Mouse (Mus musculus) forebrain, embryonic 14.5 days (tissue): ENCODE measurements around the gene Snx29. TPM values are rescaled to one million over a fixed set of nuclear protein-coding genes. Genes with fewer than 3 reads are reported as not detected.

Source experiments
- ATAC-seq: fragments of 200-750 bp; cut with Nextera tagmentation; 2 replicates; pipeline ENCODE4 v1.8.0; 2017; ENCODE audit warnings: mild to moderate bottlenecking, moderate library complexity
- DNase-seq: peaks from one replicate; pipeline ENCODE4 v3.0.0-alpha.2; 2015; ENCODE audit warnings: low spot score
- H3K27ac ChIP-seq: fragments of 300-500 bp; sonication (generic); 2 replicates; pipeline ENCODE4 v1.5.1; 2014; ENCODE audit warnings: low read depth, mild to moderate bottlenecking, control low read depth, low read length, moderate library complexity
- H3K27me3 ChIP-seq: fragments of 300-500 bp; sonication (generic); replicated peaks from 2 replicates; pipeline ENCODE4 v1.6.1; 2014; ENCODE audit warnings: low read length, control low read depth, mixed read lengths; ENCODE audit not compliant: control insufficient read depth, insufficient read depth
- H3K36me3 ChIP-seq: fragments of 300-500 bp; sonication (generic); 2 replicates; pipeline ENCODE4 v1.6.1; 2014; ENCODE audit warnings: low read length, control low read depth; ENCODE audit not compliant: control insufficient read depth, insufficient read depth
- H3K4me1 ChIP-seq: fragments of 300-500 bp; sonication (generic); 2 replicates; pipeline ENCODE4 v1.6.1; 2014; ENCODE audit warnings: antibody characterized with exemption, low read length, control low read depth; ENCODE audit not compliant: control insufficient read depth, insufficient read depth
- H3K4me2 ChIP-seq: fragments of 300-500 bp; sonication (generic); 2 replicates; pipeline ENCODE4 v1.6.1; 2014; ENCODE audit warnings: mild to moderate bottlenecking, control low read depth, low read length
- H3K4me3 ChIP-seq: fragments of 300-500 bp; sonication (generic); 2 replicates; pipeline ENCODE4 v1.5.1; 2014; ENCODE audit warnings: low read depth, low read length, control low read depth
- H3K9ac ChIP-seq: fragments of 300-500 bp; sonication (generic); 2 replicates; pipeline ENCODE4 v1.6.1; 2014; ENCODE audit warnings: mild to moderate bottlenecking, low read length, control low read depth, moderate library complexity
- H3K9me3 ChIP-seq: fragments of 300-500 bp; sonication (generic); replicated peaks from 2 replicates; pipeline ENCODE4 v1.6.1; 2016; ENCODE audit warnings: low read length, control low read depth, mixed read lengths; ENCODE audit not compliant: control insufficient read depth
- WGBS: fragments of 180-500 bp; shearing (Covaris S2); extraction: QIAGEN DNeasy Blood & Tissue Kit; methylation state at CpG from one replicate; pipeline ENCODE4 v1.1.7; 2014; 5-methylcytosine and 5-hydroxymethylcytosine counted together
- polyA plus RNA-seq: library from polyadenylated mRNA; unstranded; fragments of >200 nt; fragmentation: Nextera tagmentation; extraction: Ambion mirVana; gene quantifications from 2 replicates; pipeline ENCODE4 v1.2.1, GENCODE M21; 2014

The Snx29 gene
- polyA plus RNA-seq, 1 experiment from 2014 or later = 3.8 TPM

DNA sequence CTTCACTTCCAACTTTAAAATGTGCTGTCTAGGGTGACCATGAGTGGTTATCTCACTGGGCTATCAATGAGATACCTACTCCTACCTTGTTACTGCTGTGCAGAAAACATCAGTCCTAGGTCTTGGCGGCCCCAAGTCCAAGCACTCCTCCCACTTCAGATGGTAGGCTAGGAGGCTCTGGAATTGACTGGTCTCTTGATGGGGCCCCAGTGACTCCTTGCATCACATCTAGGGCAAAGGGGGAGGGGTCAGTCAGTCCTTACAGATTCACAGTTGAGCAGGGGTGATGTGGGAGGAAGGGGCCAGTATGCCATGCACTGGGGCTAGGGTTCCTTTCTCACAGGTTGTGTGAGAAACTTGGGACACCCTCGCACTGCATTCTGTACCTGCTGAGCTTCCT, 423.3 kb downstream of the Snx29 start:
- no peak for DNase-seq
- Histone ChIP-seq H3K27me3 (no peaks in the 10 kb centered on the region), H3K9me3 (no peaks in the 10 kb centered on the region), H3K4me3 (no peak overlapping the region), H3K4me2 (no peak overlapping the region), H3K9ac (no peak overlapping the region), H3K27ac (no peak overlapping the region), H3K36me3 (no peaks in the 10 kb centered on the region), H3K4me1 (no peaks in the 10 kb centered on the region)
- ATAC-seq = no peak
- WGBS = 87% methylated on average over 2 of the region's 2 CpGs

DNA sequence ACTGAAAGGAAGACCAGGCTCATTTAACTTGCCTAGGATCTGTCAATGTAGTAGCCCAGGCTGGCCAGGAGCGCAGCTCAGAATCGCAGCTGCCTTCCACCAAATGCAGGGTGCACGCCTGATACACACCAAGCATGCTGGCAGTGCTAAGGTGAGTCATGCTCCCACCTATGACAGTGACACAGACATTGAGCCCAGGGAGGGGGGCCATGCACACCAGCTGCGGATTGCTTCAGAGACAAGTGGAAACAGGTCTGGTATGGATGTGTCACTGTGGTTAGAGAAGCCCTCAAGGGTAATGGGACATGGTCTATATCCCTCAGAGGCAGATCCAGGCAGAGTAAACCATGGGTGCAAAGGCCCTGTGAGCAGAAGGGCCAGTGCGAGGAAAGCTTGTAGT, 425.2 kb downstream of the Snx29 start:
- DNase-seq = no peak
- H3K27me3 ChIP-seq = no peaks in the 10 kb centered on the region
- WGBS = 91% methylated on average over 5 of the region's 5 CpGs
- H3K4me3 ChIP-seq = no peak overlapping the region
- no peak for ATAC-seq
- H3K36me3 ChIP-seq = no peaks in the 10 kb centered on the region
- H3K27ac ChIP-seq = no peak overlapping the region
- no peak overlapping the region for H3K9ac ChIP-seq
- H3K4me1 ChIP-seq = no peaks in the 10 kb centered on the region
- H3K9me3 ChIP-seq = no peaks in the 10 kb centered on the region
- no peak overlapping the region for H3K4me2 ChIP-seq

DNA sequence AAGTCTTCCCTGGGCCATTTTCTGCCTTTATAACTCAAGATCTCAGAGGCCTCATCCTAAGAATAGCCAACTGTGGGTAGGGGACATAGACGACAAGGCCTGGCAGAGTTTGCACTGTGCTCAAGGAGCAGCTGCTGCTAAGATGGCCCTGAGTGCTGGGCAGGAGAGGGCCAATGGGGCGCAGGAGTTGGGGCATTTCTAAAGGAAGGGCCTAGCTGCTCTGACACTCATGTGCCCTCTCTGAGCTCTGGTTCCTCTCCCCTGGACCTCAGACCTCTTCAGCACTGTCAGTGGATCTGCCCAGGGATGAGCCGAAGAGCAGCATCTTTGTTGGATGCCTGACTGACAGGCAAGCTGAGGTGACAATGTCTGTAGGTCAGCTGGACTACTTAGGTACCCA, 426.4 kb downstream of the Snx29 start:
- H3K27ac ChIP-seq = no peak overlapping the region
- no peak overlapping the region for H3K4me2 ChIP-seq
- no peaks in the 10 kb centered on the region for H3K4me1 ChIP-seq
- no peaks in the 10 kb centered on the region for H3K36me3 ChIP-seq
- no peaks in the 10 kb centered on the region for H3K9me3 ChIP-seq
- no peak overlapping the region for H3K4me3 ChIP-seq
- WGBS = 90% methylated on average over 3 of the region's 3 CpGs
- ATAC-seq (no peak), DNase-seq (no peak)
- H3K27me3 ChIP-seq = no peaks in the 10 kb centered on the region
- no peak overlapping the region for H3K9ac ChIP-seq

DNA sequence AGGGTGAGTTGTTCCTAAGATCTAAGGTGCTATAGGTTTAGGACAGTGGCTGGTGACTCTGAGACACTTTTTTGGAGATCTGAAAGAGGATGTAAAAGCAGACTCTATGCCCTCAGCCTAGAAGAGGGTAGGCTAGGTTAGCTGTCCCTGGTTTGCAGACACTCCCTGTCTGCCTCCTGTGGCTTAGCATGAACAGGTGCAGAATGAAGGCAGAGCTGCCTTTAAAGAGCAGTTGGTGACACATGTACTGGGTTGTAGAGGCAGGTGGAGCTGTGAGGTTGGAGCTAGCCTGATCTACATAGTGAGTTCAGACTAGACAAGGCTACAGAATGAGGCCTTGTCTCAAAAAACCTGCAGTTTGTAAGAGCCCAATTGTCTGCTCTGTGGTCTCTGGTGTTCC, 427.9 kb downstream of the Snx29 start:
- H3K27me3 ChIP-seq = no peaks in the 10 kb centered on the region
- no peak overlapping the region for H3K4me3 ChIP-seq
- no peak for ATAC-seq
- H3K4me1 ChIP-seq = no peaks in the 10 kb centered on the region
- no peak overlapping the region for H3K4me2 ChIP-seq
- H3K9ac ChIP-seq = no peak overlapping the region
- DNase-seq = no peak
- H3K9me3 ChIP-seq = no peaks in the 10 kb centered on the region
- no peak overlapping the region for H3K27ac ChIP-seq
- 0 out of 2 replicates have a peak, but pooled peaks cover 2% of the 10 kb centered on the region for H3K36me3 ChIP-seq

DNA sequence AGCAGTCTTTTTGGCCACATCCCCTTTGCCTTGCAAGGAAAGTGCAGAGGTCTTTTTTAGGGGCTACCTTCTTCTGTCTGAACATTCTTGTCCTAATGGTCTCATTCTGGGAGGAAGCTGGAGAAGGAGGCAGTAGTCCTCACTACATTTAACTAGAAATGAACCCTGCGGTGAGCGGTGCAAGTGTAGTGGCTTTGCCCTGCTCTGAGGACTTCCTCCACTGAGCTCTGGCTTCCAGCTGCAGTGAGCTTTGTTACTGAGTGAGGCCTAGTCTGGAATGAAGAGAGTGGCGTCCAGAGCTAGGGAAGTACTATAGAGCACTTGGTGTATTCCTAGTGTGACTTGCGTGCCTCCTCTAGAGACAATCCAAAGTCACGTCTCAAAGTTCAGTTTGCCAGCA, 429.8 kb downstream of the Snx29 start:
- Histone ChIP-seq H3K9ac (no peak overlapping the region), H3K9me3 (no peaks in the 10 kb centered on the region), H3K27me3 (no peaks in the 10 kb centered on the region), H3K4me1 (no peaks in the 10 kb centered on the region), H3K27ac (no peak overlapping the region), H3K4me3 (no peak overlapping the region), H3K4me2 (no peak overlapping the region), H3K36me3 (0 out of 2 replicates have a peak, but pooled peaks cover 2% of the 10 kb centered on the region)
- ATAC-seq = no peak
- no peak for DNase-seq
- WGBS = 87% methylated on average over 5 of the region's 5 CpGs

DNA sequence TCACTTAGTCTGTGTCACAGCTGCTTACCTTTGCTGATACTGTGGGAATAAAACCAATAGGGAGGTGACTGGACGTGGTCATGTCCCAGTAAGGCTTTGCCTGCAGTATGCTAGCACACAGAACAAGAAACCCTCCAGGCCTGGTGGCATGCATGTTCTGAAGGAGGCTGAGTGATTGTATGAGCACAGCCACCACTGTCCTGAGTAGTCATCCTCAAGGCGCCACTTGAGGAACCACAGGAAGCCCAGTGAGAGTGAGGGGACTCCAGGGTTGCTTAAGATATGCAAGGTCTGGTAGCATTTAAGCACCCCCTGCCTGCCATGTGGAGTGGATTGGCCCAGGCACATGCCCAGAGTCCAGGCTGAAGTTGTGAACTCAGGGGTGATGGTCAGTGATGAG, 430.8 kb downstream of the Snx29 start:
- DNase-seq (no peak), ATAC-seq (no peak)
- no peaks in the 10 kb centered on the region for H3K9me3 ChIP-seq
- WGBS = 89% methylated on average over 2 of the region's 2 CpGs
- H3K9ac ChIP-seq = no peak overlapping the region
- no peaks in the 10 kb centered on the region for H3K4me1 ChIP-seq
- no peak overlapping the region for H3K4me3 ChIP-seq
- H3K36me3 ChIP-seq = 0 out of 2 replicates have a peak, but pooled peaks cover 2% of the 10 kb centered on the region
- no peak overlapping the region for H3K4me2 ChIP-seq
- H3K27ac ChIP-seq = no peak overlapping the region
- H3K27me3 ChIP-seq = no peaks in the 10 kb centered on the region

DNA sequence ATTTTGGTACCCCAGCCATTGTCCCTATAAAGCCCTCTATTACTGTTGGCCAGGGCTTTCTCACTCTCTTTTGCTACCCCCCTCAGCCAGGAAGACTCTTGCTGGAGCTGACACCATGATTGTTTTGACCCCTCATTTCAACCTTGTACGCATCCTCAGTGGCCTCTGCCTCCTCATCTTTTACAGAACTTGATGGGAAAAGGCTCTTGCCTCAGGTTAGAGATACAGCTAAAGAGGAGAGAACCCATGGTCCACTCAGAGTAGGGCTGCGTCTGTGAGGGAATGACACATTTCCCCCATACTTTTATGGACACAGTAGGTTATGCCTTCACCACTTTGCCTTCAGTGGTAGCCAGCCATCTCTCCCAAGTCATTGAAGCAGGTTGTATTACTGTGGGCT, 431.4 kb downstream of the Snx29 start:
- Histone ChIP-seq H3K36me3 (0 out of 2 replicates have a peak, but pooled peaks cover 2% of the 10 kb centered on the region), H3K9me3 (no peaks in the 10 kb centered on the region), H3K27ac (no peak overlapping the region), H3K9ac (no peak overlapping the region), H3K27me3 (no peaks in the 10 kb centered on the region), H3K4me2 (no peak overlapping the region), H3K4me1 (no peaks in the 10 kb centered on the region), H3K4me3 (no peak overlapping the region)
- no peak for DNase-seq
- ATAC-seq = no peak
- WGBS = 93% methylated on average over 2 of the region's 2 CpGs

DNA sequence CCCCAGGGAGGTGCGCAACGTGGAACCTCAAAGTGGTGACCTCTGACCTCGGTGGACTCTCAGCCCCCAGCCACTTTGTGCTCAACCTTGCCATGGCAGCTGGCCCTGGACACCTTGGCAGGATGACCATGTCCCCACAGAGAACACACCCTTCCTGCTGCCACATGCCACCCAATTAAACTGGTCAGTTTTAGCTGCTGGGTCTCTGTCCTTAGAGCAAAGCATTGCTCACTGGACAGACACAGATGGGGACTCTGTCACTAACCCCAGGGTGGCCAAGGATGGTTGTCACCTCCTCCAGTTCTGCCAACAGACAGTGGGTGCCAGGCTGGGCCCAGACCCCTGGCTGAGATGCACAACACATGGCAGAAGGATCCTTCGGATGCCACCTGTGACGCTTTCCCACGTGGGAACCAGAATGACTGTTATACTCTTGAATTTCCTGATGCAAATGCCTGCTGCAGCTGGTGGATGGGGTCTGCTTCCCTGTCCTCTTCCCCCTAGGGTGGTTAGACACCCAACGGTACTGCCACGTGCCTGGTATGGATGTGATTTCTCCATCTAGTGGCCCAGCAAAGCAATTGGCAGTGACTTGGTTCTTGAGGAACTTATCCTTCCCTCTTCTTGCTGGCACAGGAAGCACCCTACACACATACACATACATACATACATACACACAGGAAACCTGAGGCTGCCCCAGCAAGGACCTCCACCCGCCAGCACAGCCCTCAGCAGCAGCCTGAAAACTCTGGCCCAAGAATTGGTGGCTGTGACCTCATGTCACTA, 432.8 kb downstream of the Snx29 start:
- 87% methylated on average over 9 of the region's 9 CpGs for WGBS
- Histone ChIP-seq H3K9ac (no peak overlapping the region), H3K4me2 (no peak overlapping the region), H3K27me3 (no peaks in the 10 kb centered on the region), H3K4me1 (no peaks in the 10 kb centered on the region), H3K9me3 (no peaks in the 10 kb centered on the region), H3K36me3 (0 out of 2 replicates have a peak, but pooled peaks cover 2% of the 10 kb centered on the region), H3K27ac (no peak overlapping the region), H3K4me3 (no peak overlapping the region)
- no peak for ATAC-seq
- no peak for DNase-seq

DNA sequence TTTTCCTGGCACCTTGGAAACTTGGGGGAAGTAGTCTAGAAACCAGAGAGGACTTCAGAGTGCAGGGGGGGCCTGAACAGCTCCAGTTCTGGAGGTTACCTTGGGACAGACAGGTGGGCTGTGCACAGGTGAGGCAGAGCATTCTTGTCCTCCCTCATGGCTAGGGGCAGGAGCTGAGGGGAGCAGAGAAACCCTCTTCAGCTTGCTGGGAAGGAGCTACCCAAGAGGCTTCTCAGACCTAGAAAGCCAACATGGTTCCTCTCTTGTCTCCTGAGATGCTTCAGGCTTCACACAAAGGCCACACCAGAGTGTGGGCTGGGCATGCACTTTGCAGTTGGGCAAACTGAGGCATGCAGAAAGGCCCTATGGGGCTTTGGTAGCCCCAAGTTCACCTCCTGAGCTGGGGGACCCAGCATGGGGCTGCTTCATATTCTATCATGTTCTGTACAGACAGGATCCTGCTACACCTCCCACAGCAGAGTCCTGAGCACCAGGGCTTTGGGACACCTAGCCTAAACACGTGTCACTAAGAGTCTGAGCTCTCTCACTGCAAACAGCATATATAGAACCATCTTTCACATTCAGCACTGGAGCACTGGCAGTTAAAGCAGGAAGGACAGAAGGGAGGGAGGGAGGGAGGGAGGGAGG, 434.0 kb downstream of the Snx29 start:
- H3K27me3 ChIP-seq = no peaks in the 10 kb centered on the region
- no peak overlapping the region for H3K9ac ChIP-seq
- H3K4me2 ChIP-seq = no peak overlapping the region
- no peaks in the 10 kb centered on the region for H3K4me1 ChIP-seq
- H3K27ac ChIP-seq = no peak overlapping the region
- 0 out of 2 replicates have a peak, but pooled peaks cover 2% of the 10 kb centered on the region for H3K36me3 ChIP-seq
- no peak for DNase-seq
- WGBS = 75% methylated on average over 1 of the region's 1 CpGs
- no peak overlapping the region for H3K4me3 ChIP-seq
- ATAC-seq = no peak
- no peaks in the 10 kb centered on the region for H3K9me3 ChIP-seq
